Mouse (Mus musculus): ENCODE measurements around the gene Gm5475.

Gm5475 gene

DNA sequence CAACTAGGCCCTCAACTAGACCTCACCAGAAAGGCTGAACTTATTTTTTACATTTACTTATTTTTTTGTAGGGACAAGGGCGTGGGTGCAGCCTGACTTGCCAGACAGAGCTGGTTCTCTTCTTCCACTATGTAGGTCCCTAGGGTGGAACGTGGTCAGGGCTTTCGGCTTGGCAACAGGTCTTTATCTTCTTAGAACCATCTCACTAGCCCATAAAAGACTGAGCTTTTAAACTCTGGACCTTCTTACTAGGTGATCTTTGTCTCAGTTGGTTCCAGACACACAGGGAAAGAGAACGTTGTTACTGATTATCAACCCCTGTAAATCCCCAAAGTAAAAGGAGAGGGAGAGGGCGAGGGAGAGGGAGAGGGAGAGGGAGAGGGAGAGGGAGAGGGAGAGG lies 8.6 kb upstream of the Gm5475 start:
- DNase-seq (ENCODE audit: low read depth, low spot score): no peak

DNA sequence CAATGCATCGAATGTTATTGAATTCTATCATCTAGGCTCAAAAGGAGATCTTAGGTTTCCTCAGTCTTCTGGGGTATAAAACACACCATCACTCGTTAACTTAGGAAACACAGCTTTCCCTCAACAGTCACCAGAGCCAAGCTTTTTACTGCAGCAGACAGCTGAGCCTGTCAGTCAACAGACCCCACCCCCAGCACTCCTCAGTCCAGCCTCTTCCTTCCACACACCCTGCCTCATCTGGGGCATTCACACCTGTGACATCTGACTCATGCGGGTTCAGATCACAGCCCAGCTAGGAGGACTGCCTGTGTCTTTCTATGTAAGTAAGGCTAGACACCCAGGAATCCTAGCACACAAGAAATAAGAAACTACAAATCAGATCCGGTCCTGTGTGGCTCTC lies 7.9 kb upstream of the Gm5475 start:
- DNase-seq (ENCODE audit: low read depth, low spot score): peak; percentile 57

GRCm38 (mm10) chr15:100414942-100415341 lies 7.0 kb upstream of the Gm5475 start:
- no peak for DNase-seq (ENCODE audit: low read depth, low spot score)

DNA sequence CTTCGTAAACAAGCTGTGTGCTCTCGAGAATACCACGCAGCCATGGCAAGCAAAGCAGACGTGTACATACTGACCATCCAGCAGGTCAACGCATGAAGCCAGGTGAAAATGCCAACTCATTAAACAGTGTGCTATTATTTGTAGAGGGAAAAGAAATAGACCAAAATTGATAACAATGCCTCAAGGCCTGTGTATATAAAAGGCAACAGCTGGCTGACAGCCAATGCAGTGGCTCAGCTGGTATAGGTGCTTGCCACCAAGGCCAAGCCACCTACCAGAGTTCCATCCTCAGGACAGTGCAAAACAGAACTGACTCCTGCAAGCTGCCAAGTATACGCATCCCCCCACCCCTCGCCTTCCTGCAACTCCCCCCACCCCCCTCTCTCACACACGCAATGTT lies 6.3 kb upstream of the Gm5475 start:
- DNase-seq (ENCODE audit: low read depth, low spot score): no peak

DNA sequence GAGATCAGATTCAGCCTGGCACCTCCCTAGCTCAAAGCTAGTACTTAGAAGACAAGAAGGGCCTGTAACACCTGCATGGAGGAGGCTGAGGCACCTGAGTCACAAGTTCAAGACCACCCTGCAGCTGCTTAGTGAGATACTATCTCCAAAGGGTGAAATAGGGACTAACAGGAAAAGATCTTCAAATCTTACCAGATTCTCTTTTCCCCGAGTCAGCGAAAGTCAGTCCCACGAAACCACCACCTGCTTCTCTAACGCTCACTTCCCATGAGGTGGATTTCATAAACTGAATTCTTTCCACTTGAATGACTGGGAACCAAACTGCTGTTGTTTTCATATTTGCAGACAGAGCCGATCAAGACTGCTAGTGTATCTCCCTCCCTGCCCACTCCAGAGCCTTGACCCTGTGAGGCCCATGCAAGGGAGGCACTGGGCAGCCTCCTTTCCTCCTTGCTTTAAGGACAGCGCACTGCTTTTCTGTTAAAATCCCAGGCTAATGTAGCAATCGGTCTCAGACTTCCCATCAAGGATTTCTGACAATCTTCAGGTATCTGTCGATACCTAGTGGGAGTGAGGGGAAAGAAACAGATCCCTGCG lies 4.0 kb upstream of the Gm5475 start:
- DNase-seq (ENCODE audit: low read depth, low spot score): no peak

- DNase-seq (ENCODE audit: low read depth, low spot score): peak; percentile 40
Observed at GRCm38 (mm10) chr15:100419311-100419710, 2.6 kb upstream of the Gm5475 start.

GRCm38 (mm10) chr15:100419901-100420745 lies 1.8 kb upstream of the Gm5475 start:
- DNase-seq (ENCODE audit: low read depth, low spot score): peak; percentile 35

DNA sequence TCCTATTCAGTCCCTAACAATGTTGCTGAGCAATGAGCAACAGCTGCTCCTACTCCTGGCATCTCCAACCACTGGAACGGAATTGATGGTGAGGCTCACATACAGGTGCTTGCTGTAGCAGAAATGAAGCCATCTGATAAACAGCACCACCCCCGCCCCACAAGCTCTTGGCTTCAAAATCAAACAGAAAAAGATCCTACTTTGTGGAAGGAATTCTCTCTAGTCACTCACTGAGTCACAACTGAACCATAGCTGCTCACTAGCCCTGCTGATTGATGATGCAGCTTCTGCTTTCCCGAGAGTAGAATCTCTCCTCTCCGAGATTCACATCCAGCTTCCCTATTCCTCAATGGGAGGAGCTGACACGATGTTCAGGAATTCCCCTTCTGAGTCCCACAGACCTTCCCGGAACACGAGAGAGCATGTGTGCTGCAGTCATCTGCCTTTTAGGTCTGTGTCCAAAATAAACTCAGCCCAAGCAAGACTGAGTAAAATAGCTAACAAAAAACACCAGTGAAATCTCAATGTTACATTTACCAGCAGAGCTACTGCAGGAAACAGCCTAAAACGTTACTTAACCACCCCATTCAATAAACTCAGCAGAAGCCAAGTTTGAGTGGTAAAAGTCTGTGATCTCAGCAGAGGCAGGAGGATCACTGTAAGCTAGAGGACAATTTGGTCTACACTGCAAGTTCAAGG lies 739 bp upstream of the Gm5475 start:
- no peak for DNase-seq (ENCODE audit: low read depth, low spot score)

GRCm38 (mm10) chr15:100422476-100422875 lies 529 bp downstream of the Gm5475 start:
- DNase-seq (ENCODE audit: low read depth, low spot score): no peak

- peak; percentile 95 for DNase-seq (ENCODE audit: low read depth, low spot score)
Observed at GRCm38 (mm10) chr15:100422899-100423860, 1.2 kb downstream of the Gm5475 start.

GRCm38 (mm10) chr15:100423916-100424315 lies 2.0 kb downstream of the Gm5475 start:
- peak; percentile 49 for DNase-seq (ENCODE audit: low read depth, low spot score)

DNA sequence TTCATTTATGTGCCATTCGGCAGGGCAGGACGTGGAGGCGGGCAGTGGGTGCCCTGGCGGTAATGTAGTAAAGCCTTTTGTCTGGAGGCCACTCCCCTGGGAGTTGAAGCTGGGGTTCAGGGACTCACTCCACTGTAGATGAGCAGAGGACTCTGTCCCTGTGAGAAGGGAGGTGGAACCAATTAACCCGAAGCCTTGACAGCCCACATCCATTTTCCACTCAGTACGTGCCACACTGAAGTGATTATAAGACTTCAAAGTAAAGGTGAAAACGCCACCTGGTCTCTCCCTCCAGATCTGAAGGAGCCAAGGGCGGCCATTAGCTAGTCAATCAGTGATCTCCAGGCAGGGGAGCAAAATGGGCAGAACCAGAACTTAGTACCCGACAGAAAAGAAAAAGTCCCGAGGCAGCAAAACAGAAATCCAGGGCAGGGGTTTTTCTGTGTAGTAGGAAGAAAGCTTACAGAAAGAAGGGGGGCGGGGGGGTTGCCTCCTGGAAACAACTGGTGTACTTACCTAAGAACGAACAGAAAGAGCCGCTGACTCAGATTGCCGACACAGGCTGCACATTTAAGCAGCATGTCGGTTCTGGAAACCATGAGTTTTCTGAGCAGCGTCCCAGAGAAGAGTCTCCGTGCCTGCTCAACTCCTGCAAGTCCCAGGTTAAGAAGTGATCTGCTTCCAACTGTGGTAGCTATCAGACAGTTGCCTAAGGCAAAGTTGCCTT lies 2.6 kb downstream of the Gm5475 start, which contains the start of gene Slc11a2:
Gene Slc11a2 (minus strand): TSS at position 677 of the 727 bp plus-strand sequence.
- DNase-seq (ENCODE audit: low read depth, low spot score): peak; percentile 54

- DNase-seq (ENCODE audit: low read depth, low spot score): no peak
Observed at GRCm38 (mm10) chr15:100428296-100428905, 6.5 kb downstream of the Gm5475 start.

DNA sequence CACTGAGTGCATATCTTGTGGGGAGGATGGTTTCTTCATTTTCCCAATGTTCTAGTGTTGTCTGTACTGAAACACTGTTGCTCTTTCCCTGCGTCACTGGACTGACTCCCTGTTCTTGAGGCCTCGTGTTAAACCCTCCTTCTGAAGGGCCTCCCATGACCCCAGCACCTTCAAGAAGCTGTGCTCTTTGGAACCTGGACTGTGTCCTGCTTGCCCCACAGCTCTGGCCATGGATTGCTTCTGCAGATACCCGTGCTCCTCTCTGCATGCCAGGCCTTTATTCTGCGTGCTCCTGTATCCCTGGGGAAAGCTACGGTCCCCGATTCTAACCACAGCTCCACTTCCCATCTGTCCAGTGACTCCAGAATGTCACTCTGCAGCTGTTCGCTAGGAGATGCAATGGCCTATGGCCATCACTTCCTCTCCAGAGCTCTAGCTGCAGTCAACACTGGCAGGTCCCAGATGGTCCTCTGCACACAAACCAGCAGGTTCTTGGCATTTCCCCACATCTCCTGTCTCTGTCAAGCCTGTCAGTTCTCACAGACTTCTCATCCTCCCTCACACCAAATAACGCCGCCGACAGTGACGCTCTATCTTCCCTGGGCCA lies 8.1 kb downstream of the Gm5475 start:
- DNase-seq (ENCODE audit: low read depth, low spot score): no peak

DNA sequence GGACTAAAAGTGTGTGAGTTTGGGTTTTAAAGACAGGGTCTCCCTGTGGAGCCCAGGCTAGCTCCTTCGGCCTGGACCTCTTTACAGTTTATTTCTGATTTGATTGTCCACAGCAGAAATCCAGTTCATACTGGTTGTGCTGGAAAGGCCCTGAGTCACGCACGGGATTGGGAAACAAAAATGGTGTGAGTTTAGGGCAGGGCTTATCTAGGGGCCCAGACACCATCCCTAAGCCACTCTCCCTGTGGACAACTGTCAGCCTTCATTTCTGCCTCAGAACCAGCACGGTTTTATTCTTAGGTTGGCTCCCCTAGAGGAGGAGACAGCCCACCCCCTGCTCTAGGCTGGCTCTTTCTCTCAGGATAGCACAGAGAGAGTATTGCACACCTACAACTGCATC lies 11.3 kb downstream of the Gm5475 start:
- no peak for DNase-seq (ENCODE audit: low read depth, low spot score)

DNA sequence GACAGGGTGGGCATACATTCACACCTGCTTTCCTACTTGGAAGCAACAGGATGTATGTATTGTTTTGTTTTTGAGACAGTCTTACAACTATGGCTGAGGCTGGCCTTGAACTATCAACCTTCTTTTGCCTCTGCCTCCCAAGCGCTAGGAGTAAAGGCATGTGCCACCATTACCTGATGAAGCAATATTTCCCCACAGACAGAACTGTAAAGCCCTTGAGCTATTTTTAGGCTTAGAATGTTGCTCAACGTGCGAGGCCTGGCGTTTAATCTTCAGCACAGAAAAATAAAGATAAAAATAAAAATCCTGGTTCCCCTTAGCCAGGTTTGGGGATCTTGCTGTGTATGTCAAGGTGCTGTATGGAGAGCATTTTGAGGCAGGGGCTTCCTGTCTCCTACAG lies 14.2 kb downstream of the Gm5475 start:
- DNase-seq (ENCODE audit: low read depth, low spot score): no peak

DNA sequence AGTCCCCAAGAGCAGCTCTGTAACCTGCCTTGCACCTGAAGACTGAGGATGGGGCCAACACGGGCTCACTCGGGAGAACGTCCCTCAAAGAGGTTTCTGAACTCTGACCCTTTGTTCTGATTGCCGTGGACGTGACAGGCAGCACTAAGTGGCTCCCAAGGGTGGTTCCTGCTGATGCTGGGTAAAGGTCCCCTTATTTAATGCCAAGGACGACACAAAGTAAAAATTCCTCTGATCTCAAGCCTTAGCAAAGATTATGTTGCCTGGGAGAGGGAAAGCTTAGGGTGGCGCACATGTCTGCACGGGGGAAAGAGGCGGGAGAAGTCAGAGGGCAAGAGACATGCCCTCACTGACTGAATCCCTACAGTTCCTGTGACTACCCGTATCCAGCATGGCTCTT lies 14.6 kb downstream of the Gm5475 start:
- no peak for DNase-seq (ENCODE audit: low read depth, low spot score)

- DNase-seq (ENCODE audit: low read depth, low spot score): peak; percentile 96
Observed at GRCm38 (mm10) chr15:100443126-100443922, 21.4 kb downstream of the Gm5475 start.

GRCm38 (mm10) chr15:100446887-100447286 lies 24.9 kb downstream of the Gm5475 start:
- DNase-seq (ENCODE audit: low read depth, low spot score): no peak

Data from CD4-positive, CD25-positive, alpha-beta regulatory T cell, adult 2 months (primary cell).